Mouse (Mus musculus): Measurements from ENCODE around the gene Atxn1.

GRCm38 (mm10) chr13:45527232-45527964 lies 437.4 kb downstream of the Atxn1 start:
- TF ChIP-seq CTCF (IDR thresholded peaks at IDR 0.05) (no peak), EP300 (IDR thresholded peaks at IDR 0.05) (no peak)

Data from lung, postnatal 0 days (tissue).